In the genomic region with DNA sequence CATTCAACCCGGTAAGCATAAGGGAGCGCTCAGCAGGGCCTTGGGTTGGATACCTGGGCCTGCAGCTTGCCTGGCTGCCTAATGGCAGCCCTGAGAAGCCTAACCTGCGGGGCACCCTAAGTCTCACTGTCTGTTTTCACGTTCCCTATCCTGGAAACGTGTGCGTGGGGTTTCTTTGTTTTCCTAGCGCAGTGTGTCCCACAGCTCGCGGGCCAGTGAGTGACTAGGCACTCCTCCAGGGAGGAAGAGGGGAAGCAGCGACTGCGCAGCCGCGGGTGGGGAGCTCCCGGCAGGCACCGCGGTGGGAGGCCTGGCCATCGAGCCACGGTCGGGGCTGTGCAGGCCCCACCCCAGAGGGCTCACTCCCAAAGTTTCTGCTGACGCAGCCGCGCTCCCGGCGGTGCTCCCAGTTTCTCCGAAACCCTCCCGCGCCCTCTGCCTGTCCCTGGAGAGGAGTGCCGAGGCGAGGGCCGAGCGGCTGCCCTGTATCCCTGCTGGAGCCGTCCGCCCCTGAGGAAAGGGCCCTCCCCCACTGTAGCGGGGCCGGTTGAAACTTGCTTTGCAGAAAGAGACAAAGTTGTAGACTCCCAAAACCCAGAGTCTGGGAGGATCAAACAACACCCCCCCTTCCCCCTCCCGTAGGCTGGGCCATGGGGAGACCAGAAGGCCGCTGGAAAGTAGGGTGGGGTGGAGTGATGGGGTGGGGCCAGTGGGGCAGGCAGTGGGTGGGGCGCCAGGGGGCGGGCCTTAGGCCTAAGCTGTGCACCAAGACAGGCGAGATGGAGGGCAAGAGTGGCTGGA, we compare ENCODE assay signal across 8 mouse cellular contexts.
DNase-seq lines count a peak whose midpoint lies in the region; ATAC-seq and TF ChIP-seq lines count a peak whose summit lies in the region.

No protein-coding gene starts in this region.

- 2% methylated on average over 40 of the region's 40 CpGs for WGBS in heart, embryonic 12.5 days
- WGBS in kidney, postnatal 0 days, result 1% methylated on average over 39 of the region's 40 CpGs
- 2% methylated on average over 40 of the region's 40 CpGs for WGBS in liver, embryonic 11.5 days
- WGBS in stomach, embryonic 14.5 days, result 1% methylated on average over 38 of the region's 40 CpGs

- no peaks in the 10 kb centered on the region for H3K27me3 ChIP-seq in heart, embryonic 12.5 days (replicated peaks)
- no peaks in the 10 kb centered on the region for H3K27me3 ChIP-seq in kidney, postnatal 0 days (ENCODE audit: insufficient read depth, low read length)
- H3K27me3 ChIP-seq in liver, embryonic 11.5 days (replicated peaks; ENCODE audit: control insufficient read depth, insufficient read depth, low read length), result no peaks in the 10 kb centered on the region
- no peaks in the 10 kb centered on the region for H3K27me3 ChIP-seq in stomach, embryonic 14.5 days (ENCODE audit: control insufficient read depth, insufficient read depth, low read length)

- H3K4me3 ChIP-seq in heart, embryonic 12.5 days, result peak overlapping the region; percentile 48
- peak overlapping the region; percentile 49 for H3K4me3 ChIP-seq in kidney, postnatal 0 days (replicated peaks; ENCODE audit: low read depth, low read length)
- peak overlapping the region; percentile 59 for H3K4me3 ChIP-seq in liver, embryonic 11.5 days (ENCODE audit: low read depth, low read length)
- peak overlapping the region; percentile 44 for H3K4me3 ChIP-seq in stomach, embryonic 14.5 days (ENCODE audit: low read depth, low read length)

- peaks cover 46% of the 10 kb centered on the region for H3K4me1 ChIP-seq in heart, embryonic 12.5 days (replicated peaks)
- no peaks in the 10 kb centered on the region for H3K4me1 ChIP-seq in kidney, postnatal 0 days (replicated peaks; ENCODE audit: insufficient read depth, low read length)
- peaks cover 19% of the 10 kb centered on the region; the same call in 1 of the 2 replicates for H3K4me1 ChIP-seq in liver, embryonic 11.5 days (replicated peaks; ENCODE audit: control insufficient read depth, insufficient read depth, low read length)
- H3K4me1 ChIP-seq in stomach, embryonic 14.5 days (ENCODE audit: control insufficient read depth, insufficient read depth, low read length), result peaks cover 8% of the 10 kb centered on the region

- H3K9ac ChIP-seq in heart, embryonic 12.5 days, result peak overlapping the region; percentile 76
- H3K9ac ChIP-seq in kidney, postnatal 0 days (ENCODE audit: low read depth, low read length), result peak overlapping the region; percentile 72
- peak overlapping the region; percentile 79 for H3K9ac ChIP-seq in liver, embryonic 11.5 days (ENCODE audit: low read depth, low read length)
- H3K9ac ChIP-seq in stomach, embryonic 14.5 days (replicated peaks; ENCODE audit: low read depth, low read length), result peak overlapping the region; percentile 63

- H3K27ac ChIP-seq in heart, embryonic 12.5 days (ENCODE audit: poor library complexity, severe bottlenecking), result peak overlapping the region; percentile 97
- peak overlapping the region; percentile 98 for H3K27ac ChIP-seq in kidney, postnatal 0 days
- peak overlapping the region; percentile 99 for H3K27ac ChIP-seq in liver, embryonic 11.5 days (ENCODE audit: low read depth, low read length)
- peak overlapping the region; percentile 99 for H3K27ac ChIP-seq in stomach, embryonic 14.5 days (ENCODE audit: low read length)

- H3K9me3 ChIP-seq in heart, embryonic 12.5 days (replicated peaks), result no peaks in the 10 kb centered on the region
- no peaks in the 10 kb centered on the region for H3K9me3 ChIP-seq in kidney, postnatal 0 days (replicated peaks; ENCODE audit: low read length)
- H3K9me3 ChIP-seq in liver, embryonic 11.5 days (ENCODE audit: control insufficient read depth, low read length), result no peaks in the 10 kb centered on the region
- no peaks in the 10 kb centered on the region for H3K9me3 ChIP-seq in stomach, embryonic 14.5 days (ENCODE audit: control insufficient read depth, low read depth, low read length)

- peak; percentile 94 for ATAC-seq in erythroblast, adult 5-6 weeks (replicated peaks; ENCODE audit: low FRiP score, poor library complexity, severe bottlenecking)
- peak; percentile 98 for ATAC-seq in heart, embryonic 12.5 days (ENCODE audit: insufficient number of reproducible peaks, low FRiP score)
- ATAC-seq in kidney, postnatal 0 days (replicated peaks; ENCODE audit: low FRiP score, low read depth), result peak; percentile 97
- ATAC-seq in liver, embryonic 11.5 days (replicated peaks; ENCODE audit: low FRiP score), result peak; percentile 96
- ATAC-seq in stomach, embryonic 14.5 days (ENCODE audit: insufficient number of reproducible peaks, insufficient read depth, low FRiP score, low read depth), result peak; percentile 98

- peak; percentile 87 to 88 for DNase-seq in B cell, adult 2 months
- DNase-seq in brain, adult 2 months (ENCODE audit: low read depth, low spot score), result peak; percentile 96
- DNase-seq in kidney, postnatal 0 days (ENCODE audit: low spot score), result peak; percentile 98
- peak; percentile 91 for DNase-seq in liver, embryonic 11.5 days (ENCODE audit: low spot score)
- DNase-seq in naive thymus-derived CD4-positive, alpha-beta T cell, adult 2 months (ENCODE audit: low read depth), result peak; percentile 86

- peak; percentile 68 for TF ChIP-seq CTCF in kidney, postnatal 0 days (IDR thresholded peaks at IDR 0.05; ENCODE audit: low read depth)

- peak overlapping the region; percentile 80 for H3K4me2 ChIP-seq in heart, embryonic 12.5 days
- peak overlapping the region; percentile 80 for H3K4me2 ChIP-seq in kidney, postnatal 0 days (ENCODE audit: low read length)
- peak overlapping the region; percentile 78 for H3K4me2 ChIP-seq in liver, embryonic 11.5 days
- peak overlapping the region; percentile 67 for H3K4me2 ChIP-seq in stomach, embryonic 14.5 days (replicated peaks; ENCODE audit: low read depth, low read length)

- H3K36me3 ChIP-seq in heart, embryonic 12.5 days, result no peaks in the 10 kb centered on the region
- no peaks in the 10 kb centered on the region for H3K36me3 ChIP-seq in kidney, postnatal 0 days (ENCODE audit: insufficient read depth, low read length)
- no peaks in the 10 kb centered on the region for H3K36me3 ChIP-seq in liver, embryonic 11.5 days (ENCODE audit: control insufficient read depth, insufficient read depth, low read length)
- H3K36me3 ChIP-seq in stomach, embryonic 14.5 days (ENCODE audit: control insufficient read depth, insufficient read depth, low read length), result no peaks in the 10 kb centered on the region

Comparison
In these comparisons a context has a peak if more than half of its experiments do, and no peak if none do; other contexts are left out.
1. Peak in every context shown above with its lines: DNase-seq, ATAC-seq, H3K4me3 ChIP-seq and H3K27ac ChIP-seq.